Mouse (Mus musculus): Measurements from ENCODE around the gene Gm47955.
"Not testable (repeated sequence)": the region's sequence is repeated elsewhere in the genome, so short reads cannot be mapped to it uniquely, and the experiment has no call there.

The Gm47955 gene

DNA sequence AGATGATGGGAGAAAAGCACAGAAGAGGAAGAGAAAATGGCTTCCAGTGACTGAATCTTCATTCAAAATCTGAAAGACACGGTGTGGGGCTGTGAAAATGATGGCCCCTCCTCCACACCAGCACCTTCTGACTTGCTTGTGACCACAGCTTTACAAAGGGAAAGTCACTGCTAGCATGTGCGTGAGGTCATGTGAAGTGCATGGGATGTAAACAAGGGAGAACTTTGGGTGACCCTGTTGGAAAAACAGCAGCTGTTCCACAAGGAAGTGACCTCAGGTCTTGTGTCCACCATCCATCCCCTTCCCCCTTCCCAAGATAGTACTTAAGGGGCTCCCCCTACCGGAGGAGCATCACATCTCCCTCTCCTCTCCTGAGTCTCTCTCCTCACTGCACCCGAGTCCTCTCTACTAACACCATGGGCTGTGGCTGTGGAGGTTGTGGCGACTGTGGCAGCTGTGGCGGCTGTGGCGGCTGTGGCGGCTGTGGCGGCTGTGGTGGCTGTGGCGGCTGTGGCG, at the start of gene Gm47955:
TSS of gene Gm47955 (plus strand) at position 417 of the 516 bp plus-strand sequence.
- Histone ChIP-seq H3K27me3 (ENCODE audit: insufficient read depth, low read length) (no peaks in the 10 kb centered on the region), H3K9me3 (ENCODE audit: low read length) (no peaks in the 10 kb centered on the region), H3K4me1 (replicated peaks; ENCODE audit: low read depth, low read length) (no peaks in the 10 kb centered on the region), H3K4me3 (replicated peaks; ENCODE audit: low read length) (peak within 1 kb of the TSS; percentile 65), H3K36me3 (ENCODE audit: insufficient read depth, low read length) (no peaks in the 10 kb centered on the region)
- no peak for TF ChIP-seq NANOG (IDR thresholded peaks at IDR 0.05; ENCODE audit: borderline replicate concordance, low read length)
- TF ChIP-seq CTCF (conservative IDR thresholded peaks at IDR 0.05; ENCODE audit: low read length): 0 out of 2 replicates have a peak, but pooled peaks have one; percentile 17

DNA sequence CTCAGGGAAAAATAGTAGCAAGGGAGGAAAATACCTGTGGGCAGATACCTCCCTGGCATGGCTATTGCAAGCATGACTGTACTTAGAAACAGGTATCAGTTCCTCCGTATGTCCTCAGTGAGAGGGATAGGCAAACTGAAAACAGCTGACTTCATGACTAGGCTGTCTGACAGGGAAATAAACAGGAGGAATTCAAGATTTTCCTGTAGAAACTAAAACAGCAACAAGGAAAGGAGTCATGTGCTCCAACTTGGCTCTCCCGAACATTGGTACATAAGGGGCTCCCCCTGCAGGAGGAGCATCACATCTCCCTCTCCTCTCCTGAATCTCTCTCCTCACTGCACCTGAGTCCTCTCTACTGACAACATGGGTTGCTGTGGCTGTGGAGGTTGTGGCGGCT, 47.1 kb upstream of the Gm47955 start, which contains the start of gene A030005L19Rik:
TSS of gene A030005L19Rik (plus strand) at position 301 of the 400 bp plus-strand sequence.
- H3K9me3 ChIP-seq (ENCODE audit: low read length): no peaks in the 10 kb centered on the region
- H3K27me3 ChIP-seq (ENCODE audit: insufficient read depth, low read length): no peaks in the 10 kb centered on the region
- no peaks in the 10 kb centered on the region; the same call in 1 of the 2 replicates for H3K36me3 ChIP-seq (ENCODE audit: insufficient read depth, low read length)
- no peak within 1 kb of the TSS for H3K4me3 ChIP-seq (replicated peaks; ENCODE audit: low read length)
- TF ChIP-seq NANOG (IDR thresholded peaks at IDR 0.05; ENCODE audit: borderline replicate concordance, low read length) (no peak), CTCF (conservative IDR thresholded peaks at IDR 0.05; ENCODE audit: low read length) (no peak), POU5F1 (IDR thresholded peaks at IDR 0.05; ENCODE audit: borderline replicate concordance, low read length) (no peak)
- no peaks in the 10 kb centered on the region for H3K4me1 ChIP-seq (replicated peaks; ENCODE audit: low read depth, low read length)

DNA sequence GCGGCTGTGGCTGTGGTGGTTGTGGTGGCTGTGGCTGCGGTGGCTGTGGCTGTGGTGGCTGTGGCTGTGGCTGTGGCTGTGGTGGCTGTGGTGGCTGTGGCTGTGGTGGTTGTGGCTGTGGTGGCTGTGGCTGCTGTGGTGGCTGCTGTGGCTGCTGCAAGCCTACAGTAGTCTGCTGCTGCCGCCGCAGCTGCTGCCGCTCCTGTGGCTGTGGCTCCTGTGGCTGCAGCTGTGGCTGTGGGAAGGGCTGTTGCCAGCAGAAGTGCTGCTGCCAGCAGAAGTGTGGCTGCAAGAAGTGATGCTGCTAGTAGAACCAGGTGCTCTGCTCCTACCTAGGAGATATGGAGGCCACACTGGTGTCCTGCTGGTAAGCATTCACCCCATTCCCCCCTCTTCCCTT, 46.7 kb upstream of the Gm47955 start:
- H3K4me1 ChIP-seq (replicated peaks; ENCODE audit: low read depth, low read length); H3K4me3 ChIP-seq (replicated peaks; ENCODE audit: low read length); H3K36me3 ChIP-seq (ENCODE audit: insufficient read depth, low read length); H3K9me3 ChIP-seq (ENCODE audit: low read length); H3K27me3 ChIP-seq (ENCODE audit: insufficient read depth, low read length): not testable (repeated sequence)

DNA sequence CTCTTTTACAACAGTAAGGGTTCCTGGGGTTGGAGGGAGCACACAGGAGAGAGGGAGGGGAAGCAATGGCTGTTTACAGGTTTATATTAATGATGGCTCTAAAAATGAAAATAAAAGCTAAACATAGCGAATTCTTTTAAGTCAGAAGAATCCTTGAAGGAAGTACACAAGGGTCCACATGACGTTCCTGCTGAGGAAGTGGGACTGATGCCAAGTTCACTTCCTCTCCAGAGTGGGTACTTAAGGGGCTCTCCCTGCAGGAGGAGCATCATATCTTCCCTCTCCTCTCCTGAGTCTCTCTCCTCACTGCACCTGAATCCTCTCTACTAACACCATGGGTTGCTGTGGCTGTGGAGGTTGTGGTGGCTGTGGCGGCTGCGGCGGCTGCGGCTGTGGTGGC, 35.4 kb upstream of the Gm47955 start, which contains the start of gene A030014E15Rik:
TSS of gene A030014E15Rik (plus strand) at position 268 of the 400 bp plus-strand sequence.
- TF ChIP-seq CTCF (conservative IDR thresholded peaks at IDR 0.05; ENCODE audit: low read length): no peak
- TF ChIP-seq POU5F1 (IDR thresholded peaks at IDR 0.05; ENCODE audit: borderline replicate concordance, low read length): no peak
- TF ChIP-seq NANOG (IDR thresholded peaks at IDR 0.05; ENCODE audit: borderline replicate concordance, low read length): no peak
- Histone ChIP-seq H3K27me3 (ENCODE audit: insufficient read depth, low read length) (no peaks in the 10 kb centered on the region), H3K36me3 (ENCODE audit: insufficient read depth, low read length) (no peaks in the 10 kb centered on the region), H3K4me3 (replicated peaks; ENCODE audit: low read length) (peak within 1 kb of the TSS; percentile 41), H3K9me3 (ENCODE audit: low read length) (no peaks in the 10 kb centered on the region), H3K4me1 (replicated peaks; ENCODE audit: low read depth, low read length) (no peaks in the 10 kb centered on the region)

DNA sequence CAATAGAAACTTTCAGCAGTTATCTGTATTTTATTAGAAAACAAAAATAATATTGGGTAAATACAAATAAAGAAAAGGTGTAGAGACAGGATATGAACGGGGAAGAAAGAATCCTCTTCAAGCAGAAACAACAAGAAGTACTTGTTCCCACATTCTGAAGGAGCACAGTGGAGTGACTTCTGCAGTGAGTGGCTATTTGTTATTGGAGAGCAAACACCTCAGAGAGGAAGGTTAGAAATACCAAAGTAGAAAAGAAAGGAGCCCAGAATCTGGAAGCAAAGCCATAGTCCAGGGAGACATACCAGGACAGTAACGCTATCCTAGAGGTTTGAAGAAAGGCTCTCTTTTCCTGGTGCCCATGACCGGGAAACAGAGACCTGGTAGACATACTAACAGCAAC, 29.5 kb upstream of the Gm47955 start:
- peaks cover 34% of the 10 kb centered on the region for H3K9me3 ChIP-seq (ENCODE audit: low read length)
- not testable (repeated sequence) for H3K4me1 ChIP-seq (replicated peaks; ENCODE audit: low read depth, low read length); H3K27me3 ChIP-seq (ENCODE audit: insufficient read depth, low read length); H3K36me3 ChIP-seq (ENCODE audit: insufficient read depth, low read length); H3K4me3 ChIP-seq (replicated peaks; ENCODE audit: low read length)

DNA sequence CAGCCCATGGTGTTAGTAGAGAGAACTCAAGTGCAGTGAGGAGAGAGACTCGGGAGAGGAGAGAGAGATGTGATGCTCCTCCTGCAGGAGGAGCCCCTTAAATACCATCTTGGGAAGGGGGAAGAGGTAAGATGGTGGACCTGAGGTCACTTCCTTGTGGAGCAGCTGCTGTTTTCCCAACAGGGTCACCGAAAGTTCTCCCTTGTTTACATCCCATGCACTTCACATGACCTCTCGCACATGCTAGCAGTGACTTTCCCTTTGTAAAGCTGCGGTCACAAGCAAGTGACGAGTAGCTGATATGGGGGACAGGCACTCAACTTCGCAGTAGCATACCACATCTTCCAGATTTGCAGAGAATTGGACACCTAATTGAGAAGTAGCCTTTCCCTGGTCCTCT, 28.8 kb upstream of the Gm47955 start, which contains the start of gene Gm6217:
TSS of gene Gm6217 (minus strand) at position 74 of the 400 bp plus-strand sequence.
- peaks cover 41% of the 10 kb centered on the region for H3K9me3 ChIP-seq (ENCODE audit: low read length)
- H3K36me3 ChIP-seq (ENCODE audit: insufficient read depth, low read length); H3K4me1 ChIP-seq (replicated peaks; ENCODE audit: low read depth, low read length); H3K27me3 ChIP-seq (ENCODE audit: insufficient read depth, low read length); H3K4me3 ChIP-seq (replicated peaks; ENCODE audit: low read length): not testable (repeated sequence)

DNA sequence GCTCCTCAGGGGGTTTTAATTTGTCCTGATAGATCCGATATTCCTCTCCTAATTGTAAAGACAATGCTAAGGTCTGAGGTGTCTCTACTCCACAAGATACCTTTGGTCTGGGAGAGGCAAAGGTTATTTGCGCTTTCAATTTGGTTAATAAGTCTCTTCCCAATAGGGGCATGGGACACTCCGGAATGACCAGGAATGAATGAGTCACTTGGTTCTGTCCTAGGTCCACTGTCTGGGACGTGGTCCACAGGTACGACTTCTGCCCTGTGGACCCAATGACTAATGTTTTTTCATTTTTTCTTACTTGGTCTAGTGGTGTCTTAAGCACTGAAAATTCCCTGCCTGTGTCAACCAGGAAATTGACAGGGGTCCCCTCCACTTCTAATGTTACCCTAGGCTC, 21.4 kb upstream of the Gm47955 start:
- Histone ChIP-seq H3K36me3 (ENCODE audit: insufficient read depth, low read length) (no peaks in the 10 kb centered on the region), H3K4me3 (replicated peaks; ENCODE audit: low read length) (no peak overlapping the region), H3K9me3 (ENCODE audit: low read length) (peaks cover 86% of the 10 kb centered on the region), H3K27me3 (ENCODE audit: insufficient read depth, low read length) (no peaks in the 10 kb centered on the region), H3K4me1 (replicated peaks; ENCODE audit: low read depth, low read length) (no peaks in the 10 kb centered on the region)
- TF ChIP-seq CTCF (conservative IDR thresholded peaks at IDR 0.05; ENCODE audit: low read length) (no peak), NANOG (IDR thresholded peaks at IDR 0.05; ENCODE audit: borderline replicate concordance, low read length) (no peak), POU5F1 (IDR thresholded peaks at IDR 0.05; ENCODE audit: borderline replicate concordance, low read length) (no peak)

DNA sequence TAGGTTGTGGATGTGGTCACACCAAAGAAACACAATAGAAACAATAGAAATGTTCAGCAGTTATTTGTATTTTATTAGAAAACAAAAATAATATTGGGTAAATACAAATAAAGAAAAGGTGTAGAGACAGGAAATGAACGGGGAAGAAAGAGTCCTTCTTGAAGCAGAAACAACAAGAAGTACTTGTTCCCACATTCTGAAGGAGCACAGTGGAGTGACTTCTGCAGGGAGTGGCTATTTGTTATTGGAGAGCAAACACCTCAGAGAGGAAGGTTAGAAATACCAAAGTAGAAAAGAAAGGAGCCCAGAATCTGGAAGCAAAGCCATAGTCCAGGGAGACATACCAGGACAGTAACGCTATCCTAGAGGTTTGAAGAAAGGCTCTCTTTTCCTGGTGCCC, 17.6 kb upstream of the Gm47955 start:
- not testable (repeated sequence) for H3K4me3 ChIP-seq (replicated peaks; ENCODE audit: low read length); H3K4me1 ChIP-seq (replicated peaks; ENCODE audit: low read depth, low read length); H3K27me3 ChIP-seq (ENCODE audit: insufficient read depth, low read length); H3K36me3 ChIP-seq (ENCODE audit: insufficient read depth, low read length)
- H3K9me3 ChIP-seq (ENCODE audit: low read length): peaks cover 48% of the 10 kb centered on the region

DNA sequence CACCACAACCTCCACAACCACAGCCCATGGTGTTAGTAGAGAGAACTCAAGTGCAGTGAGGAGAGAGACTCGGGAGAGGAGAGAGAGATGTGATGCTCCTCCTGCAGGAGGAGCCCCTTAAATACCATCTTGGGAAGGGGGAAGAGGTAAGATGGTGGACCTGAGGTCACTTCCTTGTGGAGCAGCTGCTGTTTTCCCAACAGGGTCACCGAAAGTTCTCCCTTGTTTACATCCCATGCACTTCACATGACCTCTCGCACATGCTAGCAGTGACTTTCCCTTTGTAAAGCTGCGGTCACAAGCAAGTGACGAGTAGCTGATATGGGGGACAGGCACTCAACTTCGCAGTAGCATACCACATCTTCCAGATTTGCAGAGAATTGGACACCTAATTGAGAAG, 16.8 kb upstream of the Gm47955 start, which contains the start of gene A030003K21Rik:
TSS of gene A030003K21Rik (minus strand) at position 94 of the 400 bp plus-strand sequence.
- not testable (repeated sequence) for H3K27me3 ChIP-seq (ENCODE audit: insufficient read depth, low read length); H3K4me3 ChIP-seq (replicated peaks; ENCODE audit: low read length); H3K36me3 ChIP-seq (ENCODE audit: insufficient read depth, low read length); H3K4me1 ChIP-seq (replicated peaks; ENCODE audit: low read depth, low read length)
- H3K9me3 ChIP-seq (ENCODE audit: low read length): peaks cover 41% of the 10 kb centered on the region

DNA sequence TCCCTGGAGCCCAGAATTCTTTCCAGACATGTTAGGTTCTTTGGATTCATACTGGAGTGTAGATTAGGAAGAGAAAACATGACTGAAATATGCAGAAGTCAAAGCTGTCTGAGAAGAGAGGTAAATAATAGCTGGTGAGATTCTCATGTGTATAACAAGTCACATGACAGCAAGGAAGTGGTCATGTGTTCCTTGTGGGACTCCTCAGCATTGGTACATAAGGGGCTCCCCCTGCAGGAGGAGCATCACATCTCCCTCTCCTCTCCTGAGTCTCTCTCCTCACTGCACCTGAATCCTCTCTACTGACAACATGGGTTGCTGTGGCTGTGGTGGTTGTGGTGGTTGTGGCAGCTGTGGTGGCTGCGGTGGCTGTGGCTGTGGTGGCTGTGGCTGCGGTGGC, 14.1 kb upstream of the Gm47955 start:
- not testable (repeated sequence) for H3K27me3 ChIP-seq (ENCODE audit: insufficient read depth, low read length); H3K36me3 ChIP-seq (ENCODE audit: insufficient read depth, low read length); H3K4me3 ChIP-seq (replicated peaks; ENCODE audit: low read length)
- peaks cover 13% of the 10 kb centered on the region for H3K9me3 ChIP-seq (ENCODE audit: low read length)
- peaks cover 17% of the 10 kb centered on the region for H3K4me1 ChIP-seq (replicated peaks; ENCODE audit: low read depth, low read length)
